8 mouse cellular contexts compared by ENCODE assay signal in the genomic region with DNA sequence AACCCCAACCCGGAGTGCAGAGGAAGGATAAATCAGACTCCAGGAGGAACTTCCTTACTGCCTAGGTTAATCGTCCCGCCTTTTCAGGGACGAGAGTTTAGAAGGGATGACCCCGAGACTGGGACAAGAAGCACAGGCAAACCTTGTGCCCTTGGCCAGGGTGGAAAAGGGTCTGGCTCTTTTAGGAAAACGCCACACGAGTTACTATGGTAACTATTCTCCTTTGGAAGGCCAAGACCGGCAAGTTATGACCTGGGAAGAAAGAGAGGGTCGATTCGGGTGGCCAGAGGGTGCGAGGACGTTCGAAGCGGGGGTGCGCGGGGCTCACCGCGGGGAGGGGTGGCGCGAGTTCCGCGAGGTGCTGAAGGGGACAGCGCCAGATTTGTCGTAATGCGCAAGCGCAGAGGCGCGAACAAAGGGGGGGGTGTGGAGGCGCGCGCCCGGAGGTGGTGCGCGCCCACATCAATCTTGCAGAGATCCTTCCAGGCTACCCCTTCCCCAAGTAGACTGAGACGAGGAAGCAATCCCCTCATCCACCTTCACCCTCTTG. TPM values are rescaled to one million over a fixed set of nuclear protein-coding genes. Genes with fewer than 3 reads are reported as not detected.
DNase-seq lines count a peak whose midpoint lies in the region; ATAC-seq lines count a peak whose summit lies in the region.

Gene Psd (minus strand): TSS at position 401 of the 550 bp plus-strand sequence.

- peak within 1 kb of the TSS; percentile 82 for H3K4me3 ChIP-seq in hindbrain, embryonic 10.5 days
- peak within 1 kb of the TSS; percentile 51 for H3K4me3 ChIP-seq in stomach, embryonic 15.5 days (replicated peaks)

- ATAC-seq in CD4-positive, CD25-positive, alpha-beta regulatory T cell, adult 4 months: no peak
- ATAC-seq in megakaryocyte, adult 5-6 weeks (ENCODE audit: poor library complexity, severe bottlenecking): peak; percentile 25
- no peak for ATAC-seq in stomach, embryonic 15.5 days (ENCODE audit: insufficient read depth, low FRiP score, low read depth)

- peaks cover 18% of the 10 kb centered on the region for H3K36me3 ChIP-seq in hindbrain, embryonic 10.5 days
- H3K36me3 ChIP-seq in stomach, embryonic 15.5 days: 0 out of 2 replicates have a peak, but pooled peaks cover 1% of the 10 kb centered on the region

- H3K27me3 ChIP-seq in hindbrain, embryonic 10.5 days (ENCODE audit: insufficient read depth, poor library complexity, severe bottlenecking): peaks cover 75% of the 10 kb centered on the region
- H3K27me3 ChIP-seq in stomach, embryonic 15.5 days (replicated peaks): peaks cover 37% of the 10 kb centered on the region

- no peaks in the 10 kb centered on the region for H3K9me3 ChIP-seq in hindbrain, embryonic 10.5 days
- H3K9me3 ChIP-seq in stomach, embryonic 15.5 days: no peaks in the 10 kb centered on the region

- peak within 1 kb of the TSS; percentile 94 for H3K27ac ChIP-seq in hindbrain, embryonic 10.5 days
- H3K27ac ChIP-seq in stomach, embryonic 15.5 days: peak within 1 kb of the TSS; percentile 91

- DNase-seq in CD4-positive, CD25-positive, alpha-beta regulatory T cell, adult 2 months (ENCODE audit: low read depth, low spot score): peak; percentile 71
- peak; percentile 70 for DNase-seq in R1 (ENCODE audit: low read depth, low spot score)
- peak; percentile 63 for DNase-seq in embryo, embryonic 9.5 days (ENCODE audit: extremely low spot score)
- peak; percentile 76 for DNase-seq in hindbrain, embryonic 10.5 days (ENCODE audit: low spot score)
- DNase-seq in left cerebral cortex, adult 8-10 months (ENCODE audit: low spot score in 2 of 2): peak in 1 of 2 experiments; percentile 50

- WGBS in hindbrain, embryonic 10.5 days: under 1% methylated on average over 35 of the region's 35 CpGs
- WGBS in stomach, embryonic 15.5 days: 1% methylated on average over 35 of the region's 35 CpGs

- H3K9ac ChIP-seq in stomach, embryonic 15.5 days: no peak within 1 kb of the TSS; the same call in 1 of the 2 replicates

- peaks cover 78% of the 10 kb centered on the region for H3K4me1 ChIP-seq in hindbrain, embryonic 10.5 days (replicated peaks)
- peaks cover 33% of the 10 kb centered on the region for H3K4me1 ChIP-seq in stomach, embryonic 15.5 days

- H3K4me2 ChIP-seq in stomach, embryonic 15.5 days: peak within 1 kb of the TSS; percentile 100

RNA-seq across cellular contexts. Expression of gene Psd, which starts in this region (rescaled TPM):
- polyA plus RNA-seq in CD4-positive, CD25-positive, alpha-beta regulatory T cell, adult 4 months (2017; shearing (Covaris generic)): 1 to 10 TPM; 3.8 to 6.5 TPM
- 4.5 and 9.7 TPM in 2 replicates for polyA plus RNA-seq in hindbrain, embryonic 10.5 days (2016; fragmentation: Nextera tagmentation; extraction: Ambion mirVana)
- total RNA-seq in left cerebral cortex, adult 8-10 months (2022): 100 to 1,000 TPM; 550 to 592 (median 567) TPM
- total RNA-seq in megakaryocyte, adult 5-6 weeks (2015): 0.11 and 0.36 TPM in 2 replicates
- total RNA-seq in megakaryocyte, adult 5-6 weeks (2017): not detected in 2 replicates
- polyA plus RNA-seq in stomach, embryonic 15.5 days (2015; fragmentation: Nextera tagmentation; extraction: Ambion mirVana): 52.9 and 54.7 TPM in 2 replicates

Comparison
In these comparisons a context has a peak if more than half of its experiments do, and no peak if none do; other contexts are left out.
1. RNA of gene Psd (total RNA-seq): 550 to 592 TPM in left cerebral cortex, adult 8-10 months; 0.11 to 0.36 TPM in megakaryocyte, adult 5-6 weeks; every median in the first group is over 100 times any median in the second.
2. Peak in ATAC-seq in megakaryocyte, adult 5-6 weeks; RNA of the gene not detected or under 1 TPM.